Mouse (Mus musculus): ENCODE results near the gene Ncoa3.

- TF ChIP-seq EP300 (IDR thresholded peaks at IDR 0.05; ENCODE audit: low read depth) (no peak), CTCF (IDR thresholded peaks at IDR 0.05; ENCODE audit: low read depth) (no peak)
These were observed 7.8 kb downstream of the Ncoa3 start for GRCm38 (mm10) chr2:166000242-166000641.

All from liver, postnatal 0 days (tissue).